Mouse (Mus musculus) midbrain, embryonic 13.5 days (tissue): ENCODE measurements around the gene BC029722. TPM values are rescaled to one million over a fixed set of nuclear protein-coding genes. Genes with fewer than 3 reads are reported as not detected.

Experiments used
- ATAC-seq: fragments of 200-750 bp; cut with Nextera tagmentation; 2 replicates; pipeline ENCODE4 v1.8.0; 2017; ENCODE audit warnings: mild to moderate bottlenecking, moderate TSS enrichment, moderate library complexity
- H3K27ac ChIP-seq: fragments of 300-500 bp; sonication (generic); 2 replicates; pipeline ENCODE4 v1.5.1; 2015; ENCODE audit warnings: inconsistent platforms, mild to moderate bottlenecking, moderate library complexity
- H3K27me3 ChIP-seq: fragments of 300-500 bp; sonication (generic); 2 replicates; pipeline ENCODE4 v1.6.1; 2015; ENCODE audit warnings: mild to moderate bottlenecking, inconsistent platforms
- H3K36me3 ChIP-seq: fragments of 300-500 bp; sonication (generic); 2 replicates; pipeline ENCODE4 v1.6.1; 2015; ENCODE audit warnings: mild to moderate bottlenecking, inconsistent platforms
- H3K4me1 ChIP-seq: fragments of 300-500 bp; sonication (generic); replicated peaks from 2 replicates; pipeline ENCODE4 v1.6.1; 2015; ENCODE audit warnings: inconsistent platforms
- H3K4me2 ChIP-seq: fragments of 300-500 bp; sonication (generic); replicated peaks from 2 replicates; pipeline ENCODE4 v1.6.1; 2015; ENCODE audit warnings: moderate library complexity, mild to moderate bottlenecking, inconsistent platforms
- H3K4me3 ChIP-seq: fragments of 300-500 bp; sonication (generic); replicated peaks from 2 replicates; pipeline ENCODE4 v1.5.1; 2015; ENCODE audit warnings: mild to moderate bottlenecking, inconsistent platforms
- H3K9ac ChIP-seq: fragments of 300-500 bp; sonication (generic); replicated peaks from 2 replicates; pipeline ENCODE4 v1.6.1; 2015; ENCODE audit warnings: mild to moderate bottlenecking, inconsistent platforms
- H3K9me3 ChIP-seq: fragments of 300-500 bp; sonication (generic); 2 replicates; pipeline ENCODE4 v1.6.1; 2016; ENCODE audit warnings: mild to moderate bottlenecking, inconsistent platforms
- WGBS: fragments of 180-500 bp; shearing (Covaris S2); methylation state at CpG from one replicate; pipeline ENCODE4 v1.1.7; 2015; 5-methylcytosine and 5-hydroxymethylcytosine counted together
- polyA plus RNA-seq: library from polyadenylated mRNA; unstranded; fragments of >200 nt; fragmentation: Nextera tagmentation; extraction: Ambion mirVana; gene quantifications from 2 replicates; pipeline ENCODE4 v1.2.1, GENCODE M21; 2015

BC029722 gene
- polyA plus RNA-seq, 1 experiment from 2014 or later, result 25.2 TPM

- Histone ChIP-seq H3K27me3 (no peaks in the 10 kb centered on the region), H3K4me1 (peaks cover 23% of the 10 kb centered on the region), H3K9me3 (no peaks in the 10 kb centered on the region), H3K36me3 (peaks cover 53% of the 10 kb centered on the region), H3K4me2 (peak overlapping the region; percentile 78), H3K27ac (no peak overlapping the region), H3K9ac (peak overlapping the region; percentile 87), H3K4me3 (no peak overlapping the region; the same call in 1 of the 2 replicates)
- WGBS, result 78% methylated on average over 10 of the region's 10 CpGs
- ATAC-seq, result no peak
Measured at GRCm38 (mm10) chr2:155817301-155818245, 1.7 kb downstream of the BC029722 start.

GRCm38 (mm10) chr2:155816179-155816578, 3.0 kb downstream of the BC029722 start:
- ATAC-seq, result no peak
- peaks cover 48% of the 10 kb centered on the region for H3K36me3 ChIP-seq

GRCm38 (mm10) chr2:155814829-155815228, 4.4 kb downstream of the BC029722 start:
- Histone ChIP-seq H3K4me1 (peaks cover 23% of the 10 kb centered on the region), H3K27me3 (no peaks in the 10 kb centered on the region), H3K9ac (no peak overlapping the region), H3K4me3 (no peak overlapping the region), H3K27ac (no peak overlapping the region), H3K4me2 (no peak overlapping the region), H3K36me3 (peaks cover 49% of the 10 kb centered on the region), H3K9me3 (no peaks in the 10 kb centered on the region)
- 42% methylated on average over 5 of the region's 5 CpGs for WGBS
- no peak for ATAC-seq

More at GRCm38 (mm10) chr2:155816179-155816578, 3.0 kb downstream of the BC029722 start:
- H3K27me3 ChIP-seq, result no peaks in the 10 kb centered on the region
- no peak overlapping the region for H3K27ac ChIP-seq
- H3K9ac ChIP-seq, result no peak overlapping the region
- peaks cover 23% of the 10 kb centered on the region for H3K4me1 ChIP-seq
- no peaks in the 10 kb centered on the region for H3K9me3 ChIP-seq
- no peak overlapping the region for H3K4me2 ChIP-seq
- no peak overlapping the region for H3K4me3 ChIP-seq
- 100% methylated on average over 1 of the region's 1 CpGs for WGBS

GRCm38 (mm10) chr2:155812637-155813036, 6.6 kb downstream of the BC029722 start:
- WGBS, result 81% methylated on average over 4 of the region's 4 CpGs
- H3K4me2 ChIP-seq, result no peak overlapping the region
- ATAC-seq, result no peak
- peaks cover 2% of the 10 kb centered on the region for H3K4me1 ChIP-seq
- peaks cover 50% of the 10 kb centered on the region for H3K36me3 ChIP-seq
- no peaks in the 10 kb centered on the region for H3K9me3 ChIP-seq
- no peaks in the 10 kb centered on the region for H3K27me3 ChIP-seq
- no peak overlapping the region for H3K27ac ChIP-seq
- H3K4me3 ChIP-seq, result no peak overlapping the region
- H3K9ac ChIP-seq, result no peak overlapping the region

- Histone ChIP-seq H3K4me2 (no peak overlapping the region), H3K36me3 (peaks cover 50% of the 10 kb centered on the region), H3K4me3 (no peak overlapping the region), H3K27ac (no peak overlapping the region), H3K27me3 (no peaks in the 10 kb centered on the region), H3K4me1 (no peaks in the 10 kb centered on the region), H3K9me3 (no peaks in the 10 kb centered on the region), H3K9ac (no peak overlapping the region)
- ATAC-seq, result no peak
- 41% methylated on average over 16 of the region's 16 CpGs for WGBS
Measured at GRCm38 (mm10) chr2:155811821-155812396, 7.3 kb downstream of the BC029722 start.

- no peak overlapping the region for H3K9ac ChIP-seq
- H3K27ac ChIP-seq, result no peak overlapping the region
- H3K4me1 ChIP-seq, result no peaks in the 10 kb centered on the region
- H3K4me2 ChIP-seq, result no peak overlapping the region
- no peaks in the 10 kb centered on the region for H3K27me3 ChIP-seq
- no peak overlapping the region for H3K4me3 ChIP-seq
- H3K9me3 ChIP-seq, result no peaks in the 10 kb centered on the region
- peaks cover 33% of the 10 kb centered on the region for H3K36me3 ChIP-seq
- no peak for ATAC-seq
- WGBS, result 92% methylated on average over 4 of the region's 4 CpGs
Measured at GRCm38 (mm10) chr2:155809620-155810019, 9.6 kb downstream of the BC029722 start.

GRCm38 (mm10) chr2:155807408-155807807, 11.8 kb downstream of the BC029722 start:
- H3K4me2 ChIP-seq, result no peak overlapping the region
- H3K27ac ChIP-seq, result no peak overlapping the region
- no peak overlapping the region for H3K4me3 ChIP-seq
- no peaks in the 10 kb centered on the region for H3K9me3 ChIP-seq
- no peaks in the 10 kb centered on the region for H3K27me3 ChIP-seq
- H3K36me3 ChIP-seq, result peaks cover 32% of the 10 kb centered on the region
- WGBS, result 85% methylated on average over 4 of the region's 4 CpGs
- no peaks in the 10 kb centered on the region for H3K4me1 ChIP-seq
- H3K9ac ChIP-seq, result no peak overlapping the region
- no peak for ATAC-seq

GRCm38 (mm10) chr2:155806548-155806947, 12.7 kb downstream of the BC029722 start:
- no peak overlapping the region for H3K27ac ChIP-seq
- no peaks in the 10 kb centered on the region for H3K9me3 ChIP-seq
- no peak overlapping the region for H3K4me2 ChIP-seq
- no peak overlapping the region for H3K9ac ChIP-seq
- peaks cover 35% of the 10 kb centered on the region for H3K36me3 ChIP-seq
- H3K4me3 ChIP-seq, result no peak overlapping the region
- no peaks in the 10 kb centered on the region for H3K27me3 ChIP-seq
- 75% methylated on average over 5 of the region's 5 CpGs for WGBS
- H3K4me1 ChIP-seq, result no peaks in the 10 kb centered on the region
- ATAC-seq, result no peak

- Histone ChIP-seq H3K27me3 (no peaks in the 10 kb centered on the region), H3K4me3 (no peak overlapping the region), H3K4me1 (no peaks in the 10 kb centered on the region), H3K9me3 (no peaks in the 10 kb centered on the region), H3K27ac (no peak overlapping the region), H3K4me2 (no peak overlapping the region), H3K9ac (no peak overlapping the region), H3K36me3 (peaks cover 38% of the 10 kb centered on the region)
- 84% methylated on average over 6 of the region's 6 CpGs for WGBS
- ATAC-seq, result no peak
Measured at GRCm38 (mm10) chr2:155805925-155806255, 13.3 kb downstream of the BC029722 start.

- WGBS, result 70% methylated on average over 6 of the region's 6 CpGs
- H3K9ac ChIP-seq, result no peak overlapping the region; the same call in 1 of the 2 replicates
- H3K9me3 ChIP-seq, result no peaks in the 10 kb centered on the region
- ATAC-seq, result no peak
- no peaks in the 10 kb centered on the region for H3K27me3 ChIP-seq
- no peak overlapping the region for H3K27ac ChIP-seq
- H3K4me2 ChIP-seq, result no peak overlapping the region
- H3K4me3 ChIP-seq, result no peak overlapping the region
- no peaks in the 10 kb centered on the region for H3K4me1 ChIP-seq
- H3K36me3 ChIP-seq, result peaks cover 38% of the 10 kb centered on the region
Measured at GRCm38 (mm10) chr2:155805231-155805924, 13.8 kb downstream of the BC029722 start.

GRCm38 (mm10) chr2:155804053-155804452, 15.2 kb downstream of the BC029722 start:
- H3K4me1 ChIP-seq, result no peaks in the 10 kb centered on the region
- H3K9ac ChIP-seq, result no peak overlapping the region
- peaks cover 45% of the 10 kb centered on the region for H3K36me3 ChIP-seq
- H3K27me3 ChIP-seq, result no peaks in the 10 kb centered on the region
- no peak overlapping the region for H3K27ac ChIP-seq
- no peaks in the 10 kb centered on the region for H3K9me3 ChIP-seq
- 76% methylated on average over 5 of the region's 5 CpGs for WGBS
- no peak overlapping the region for H3K4me3 ChIP-seq
- ATAC-seq, result no peak
- H3K4me2 ChIP-seq, result no peak overlapping the region

GRCm38 (mm10) chr2:155802761-155803160, 16.5 kb downstream of the BC029722 start:
- Histone ChIP-seq H3K9me3 (no peaks in the 10 kb centered on the region), H3K27me3 (no peaks in the 10 kb centered on the region), H3K4me2 (no peak overlapping the region), H3K27ac (no peak overlapping the region), H3K36me3 (peaks cover 55% of the 10 kb centered on the region), H3K4me3 (no peak overlapping the region), H3K4me1 (no peaks in the 10 kb centered on the region), H3K9ac (no peak overlapping the region)
- WGBS, result 58% methylated on average over 3 of the region's 3 CpGs
- ATAC-seq, result no peak
